Comparison of ENCODE assay signal across 15 mouse cellular contexts in the genomic region with DNA sequence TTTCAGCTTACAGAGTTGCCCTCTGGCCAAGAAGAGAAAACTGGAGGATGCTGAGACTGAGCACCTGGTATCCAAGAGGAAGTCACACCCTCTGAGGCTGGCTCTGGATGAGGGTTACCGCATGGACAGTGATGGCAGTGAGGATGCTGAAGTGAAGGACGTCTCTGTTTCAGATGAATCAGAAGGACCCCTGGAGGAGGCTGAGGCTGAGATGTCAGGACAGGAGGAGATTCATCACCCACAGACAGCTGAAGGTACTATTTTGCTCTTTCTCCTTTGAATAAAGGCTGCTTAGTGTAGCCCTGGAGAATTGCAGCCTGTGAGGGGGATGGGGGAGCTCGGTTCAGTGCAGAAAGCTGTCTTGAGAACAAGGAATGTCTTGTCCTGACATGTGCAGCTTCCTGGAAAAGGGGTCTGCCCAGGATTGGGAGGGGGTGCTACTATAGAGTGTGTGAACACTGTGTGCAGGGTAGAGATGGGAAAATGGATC. TPM values are rescaled to one million over a fixed set of nuclear protein-coding genes. Genes with fewer than 3 reads are reported as not detected.
DNase-seq lines count a peak whose midpoint lies in the region; ATAC-seq lines count a peak whose summit lies in the region.
"Had no signal": no experiment of that assay in that cellular context is flagged by ENCODE, and none has a peak within 500 bp of the region (broad histone marks: within the 10 kb centered on the region; RNA-seq: fewer than 3 reads in every experiment).

No protein-coding gene starts in this region.

- DNase-seq in frontal cortex, postnatal 10 days (ENCODE audit: low spot score in 2 of 2), result peak; percentile 18 to 59
- no peak for DNase-seq in frontal cortex, postnatal 25 days (ENCODE audit: low spot score in 2 of 2)
- peak; percentile 7 for DNase-seq in left cerebral cortex, postnatal 4 days
- no peak for DNase-seq in left cerebral cortex, adult 9 months (ENCODE audit: low spot score in 2 of 2)
- DNase-seq in cerebellum, adult 9-10 months, result peak; percentile 59
- peak; percentile 11 for DNase-seq in mesoderm, embryonic 11.5 days (ENCODE audit: low read depth, low spot score)
- DNase-seq in embryo, embryonic 9.5 days (ENCODE audit: extremely low spot score), result no peak
- DNase-seq: heart, postnatal 14 days; kidney, adult 9 months; lung, postnatal 36 days had no signal

- ATAC-seq in megakaryocyte-erythroid progenitor cell, adult 5-6 weeks (replicated peaks; ENCODE audit: low FRiP score, low TSS enrichment, poor library complexity, severe bottlenecking), result no peak
- ATAC-seq: activated CD4-positive, CD25-positive, alpha-beta regulatory T cell, adult 4 months; forebrain, embryonic 13.5 days; liver, embryonic 12.5 days had no signal

- intact Hi-C loops in left cerebral cortex, postnatal 4 days (cut with DNase I), result no loop called here

RNA-seq across cellular contexts. Expression of gene Myt1, which starts 32.6 kb away (rescaled TPM):
- total RNA-seq in left cerebral cortex, postnatal 4 days (2021), result 10 to 100 TPM; 35.7 to 37.7 TPM
- not detected in 2 replicates for total RNA-seq in megakaryocyte-erythroid progenitor cell, adult 5-6 weeks (2014; fragmentation: Nextera tagmentation)
- total RNA-seq in megakaryocyte-erythroid progenitor cell, adult 5-6 weeks (2017), result not detected in 2 replicates
- total RNA-seq: granulocyte monocyte progenitor cell, adult 5-6 weeks; heart, postnatal 14 days had no signal

RNA-seq across cellular contexts. Expression of gene Pcmtd2, which starts 42.0 kb away (rescaled TPM):
- 10 to 100 TPM; 38.0 to 40.7 TPM for total RNA-seq in left cerebral cortex, postnatal 4 days (2021)
- 19.3 and 40.0 TPM in 2 replicates for total RNA-seq in megakaryocyte-erythroid progenitor cell, adult 5-6 weeks (2014; fragmentation: Nextera tagmentation)
- 29.8 and 33.1 TPM in 2 replicates for total RNA-seq in megakaryocyte-erythroid progenitor cell, adult 5-6 weeks (2017)

Comparison
In these comparisons a context has a peak if more than half of its experiments do, and no peak if none do; other contexts are left out.
1. DNase-seq: peak in frontal cortex, postnatal 10 days (2 of 2), left cerebral cortex, postnatal 4 days (single experiment), cerebellum, adult 9-10 months (single experiment) and mesoderm, embryonic 11.5 days (single experiment); none in frontal cortex, postnatal 25 days (0 of 2), left cerebral cortex, adult 9 months (0 of 2) and embryo, embryonic 9.5 days (single experiment).
2. RNA of gene Myt1, which starts 32.6 kb away (total RNA-seq): 35.7 to 37.7 TPM in left cerebral cortex, postnatal 4 days; not detected in megakaryocyte-erythroid progenitor cell, adult 5-6 weeks; every median in the first group is over 10 times any median in the second.